Mouse (Mus musculus) liver, embryonic 14.5 days (tissue): ENCODE results near the gene Sgtb.

Source experiments
- CTCF ChIP-seq: IDR thresholded peaks from 2 replicates; pipeline ENCODE4 v1.5.1; 2016; ENCODE audit warnings: antibody characterized with exemption, low read depth, control low read depth
- EP300 ChIP-seq: IDR thresholded peaks from 2 replicates; pipeline ENCODE4 v1.6.1; 2016; ENCODE audit warnings: antibody characterized with exemption, low read depth

- TF ChIP-seq CTCF: no peak
- TF ChIP-seq EP300: no peak
Observed at GRCm38 (mm10) chr13:104114827-104115226, 5.3 kb downstream of the Sgtb start.
